17 mouse cellular contexts compared by ENCODE assay signal in the genomic region with DNA sequence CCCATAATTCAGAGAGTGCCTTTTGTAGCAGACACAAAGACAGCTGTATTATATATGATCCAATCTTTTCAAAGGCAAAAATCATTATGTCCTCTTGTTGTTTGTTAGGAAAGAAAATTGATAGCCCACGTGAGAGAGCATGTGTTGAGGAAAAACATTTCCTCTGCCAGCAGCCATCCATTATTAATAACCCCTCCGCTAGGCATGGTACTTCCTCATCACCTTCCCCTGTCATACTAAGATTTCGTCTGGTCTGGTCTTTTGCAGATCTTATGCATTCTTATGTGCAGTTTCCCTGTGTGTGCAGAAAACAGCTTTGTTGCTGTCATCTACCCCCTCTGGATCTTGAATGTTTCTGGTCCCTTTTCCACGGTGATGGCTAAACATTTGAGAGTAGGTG.
"Had no signal": no experiment of that assay in that cellular context is flagged by ENCODE, and none has a peak within 500 bp of the region (broad histone marks: within the 10 kb centered on the region; RNA-seq: fewer than 3 reads in every experiment).

No protein-coding gene starts in this region.

- H3K9ac ChIP-seq: limb, embryonic 12.5 days; limb, embryonic 15.5 days; liver, embryonic 14.5 days; liver, postnatal 0 days; lung, embryonic 14.5 days had no signal

- H3K36me3 ChIP-seq: limb, embryonic 12.5 days; limb, embryonic 15.5 days had no signal

- DNase-seq: kidney, adult 11 months; kidney, adult 9 months; kidney, postnatal 14 days; kidney, postnatal 4 days; left cerebral cortex, postnatal 4 days; liver, postnatal 0 days; lung, embryonic 14.5 days; midbrain, embryonic 14.5 days; thymus, postnatal 25 days had no signal

- H3K4me1 ChIP-seq: limb, embryonic 12.5 days; limb, embryonic 15.5 days; megakaryocyte, embryonic 14.5 days had no signal

- H3K4me2 ChIP-seq: limb, embryonic 12.5 days; limb, embryonic 15.5 days; liver, embryonic 11.5 days; lung, embryonic 14.5 days; midbrain, embryonic 11.5 days had no signal

- H3K27ac ChIP-seq: limb, embryonic 12.5 days; limb, embryonic 15.5 days; liver, embryonic 14.5 days; stomach, postnatal 0 days had no signal

- H3K27me3 ChIP-seq: limb, embryonic 12.5 days; limb, embryonic 15.5 days; megakaryocyte, embryonic 14.5 days had no signal

- H3K4me3 ChIP-seq: limb, embryonic 12.5 days; limb, embryonic 15.5 days; megakaryocyte, embryonic 14.5 days had no signal

- ATAC-seq: liver, postnatal 0 days; lung, postnatal 0 days had no signal

- H3K9me3 ChIP-seq: limb, embryonic 12.5 days; limb, embryonic 15.5 days had no signal
